ENCODE assay signal across 20 mouse cellular contexts in genomic region chr6:36507946-36508345, GRCm38 (mm10).
A peak's percentile ranks its signal among the peaks of the same experiment; 100 is the strongest.
DNase-seq lines count a peak whose midpoint lies in the region; ATAC-seq and TF ChIP-seq lines count a peak whose summit lies in the region.
"Had no signal": no experiment of that assay in that cellular context is flagged by ENCODE, and none has a peak within 500 bp of the region (broad histone marks: within the 10 kb centered on the region; RNA-seq: fewer than 3 reads in every experiment).

No protein-coding gene starts in this region.

- no peak overlapping the region for H3K4me2 ChIP-seq in hindbrain, embryonic 14.5 days (replicated peaks)
- no peak overlapping the region for H3K4me2 ChIP-seq in hindbrain, embryonic 13.5 days
- H3K4me2 ChIP-seq in heart, postnatal 0 days (ENCODE audit: low read depth, low read length): no peak overlapping the region
- H3K4me2 ChIP-seq: forebrain, embryonic 15.5 days; limb, embryonic 15.5 days; lung, embryonic 15.5 days; midbrain, embryonic 12.5 days; stomach, embryonic 15.5 days had no signal

- no peaks in the 10 kb centered on the region for H3K4me1 ChIP-seq in hindbrain, embryonic 14.5 days (replicated peaks; ENCODE audit: control insufficient read depth, insufficient read depth, low read length)
- H3K4me1 ChIP-seq in hindbrain, embryonic 13.5 days (replicated peaks): no peaks in the 10 kb centered on the region; the same call in none of the 2 replicates
- H3K4me1 ChIP-seq in heart, postnatal 0 days (ENCODE audit: control insufficient read depth, insufficient read depth): peaks cover 19% of the 10 kb centered on the region
- H3K4me1 ChIP-seq in forebrain, embryonic 10.5 days: peaks cover 9% of the 10 kb centered on the region
- H3K4me1 ChIP-seq: forebrain, embryonic 15.5 days; limb, embryonic 15.5 days; midbrain, embryonic 12.5 days had no signal

- no peak overlapping the region for H3K9ac ChIP-seq in hindbrain, embryonic 14.5 days
- H3K9ac ChIP-seq in hindbrain, embryonic 13.5 days: no peak overlapping the region
- H3K9ac ChIP-seq in heart, postnatal 0 days (replicated peaks; ENCODE audit: low read depth, low read length): no peak overlapping the region
- H3K9ac ChIP-seq: forebrain, embryonic 15.5 days; limb, embryonic 15.5 days; lung, embryonic 15.5 days; midbrain, embryonic 12.5 days; stomach, embryonic 15.5 days had no signal

- no peak for TF ChIP-seq CTCF in heart, postnatal 0 days (IDR thresholded peaks at IDR 0.05; ENCODE audit: low read depth)

- TF ChIP-seq EP300 in heart, postnatal 0 days (IDR thresholded peaks at IDR 0.05; ENCODE audit: low read depth): peak; percentile 79

- no peak overlapping the region for H3K4me3 ChIP-seq in hindbrain, embryonic 14.5 days (replicated peaks; ENCODE audit: low read length)
- no peak overlapping the region for H3K4me3 ChIP-seq in hindbrain, embryonic 13.5 days
- no peak overlapping the region for H3K4me3 ChIP-seq in heart, postnatal 0 days (ENCODE audit: low read depth, low read length)
- H3K4me3 ChIP-seq in forebrain, embryonic 10.5 days: no peak overlapping the region
- H3K4me3 ChIP-seq: forebrain, embryonic 15.5 days; limb, embryonic 15.5 days; lung, embryonic 15.5 days; midbrain, embryonic 12.5 days; myocyte; stomach, embryonic 15.5 days had no signal

- H3K27ac ChIP-seq in hindbrain, embryonic 14.5 days: peak overlapping the region; percentile 43; the same call in 1 of the 2 replicates
- no peak overlapping the region for H3K27ac ChIP-seq in hindbrain, embryonic 13.5 days
- peak overlapping the region; percentile 95 for H3K27ac ChIP-seq in heart, postnatal 0 days (ENCODE audit: low read depth)
- no peak overlapping the region for H3K27ac ChIP-seq in forebrain, embryonic 10.5 days
- H3K27ac ChIP-seq: forebrain, embryonic 15.5 days; limb, embryonic 15.5 days; lung, embryonic 15.5 days; midbrain, embryonic 12.5 days; stomach, embryonic 15.5 days had no signal

- H3K9me3 ChIP-seq in hindbrain, embryonic 14.5 days (ENCODE audit: control insufficient read depth, low read length): no peaks in the 10 kb centered on the region
- no peaks in the 10 kb centered on the region for H3K9me3 ChIP-seq in hindbrain, embryonic 13.5 days
- H3K9me3 ChIP-seq in heart, postnatal 0 days (replicated peaks; ENCODE audit: control insufficient read depth, low read length): no peaks in the 10 kb centered on the region
- no peaks in the 10 kb centered on the region for H3K9me3 ChIP-seq in forebrain, embryonic 10.5 days
- H3K9me3 ChIP-seq: forebrain, embryonic 15.5 days; limb, embryonic 15.5 days; lung, embryonic 15.5 days; midbrain, embryonic 12.5 days; stomach, embryonic 15.5 days had no signal

- H3K27me3 ChIP-seq in hindbrain, embryonic 14.5 days (ENCODE audit: control insufficient read depth, insufficient read depth, low read length): no peaks in the 10 kb centered on the region
- H3K27me3 ChIP-seq in hindbrain, embryonic 13.5 days: no peaks in the 10 kb centered on the region
- no peaks in the 10 kb centered on the region for H3K27me3 ChIP-seq in heart, postnatal 0 days (ENCODE audit: control insufficient read depth, insufficient read depth, low read length)
- H3K27me3 ChIP-seq in forebrain, embryonic 10.5 days (ENCODE audit: poor library complexity, severe bottlenecking): no peaks in the 10 kb centered on the region
- H3K27me3 ChIP-seq: forebrain, embryonic 15.5 days; limb, embryonic 15.5 days; lung, embryonic 15.5 days; midbrain, embryonic 12.5 days; stomach, embryonic 15.5 days had no signal

- H3K36me3 ChIP-seq in hindbrain, embryonic 14.5 days (replicated peaks; ENCODE audit: control insufficient read depth, insufficient read depth): no peaks in the 10 kb centered on the region
- H3K36me3 ChIP-seq in hindbrain, embryonic 13.5 days: no peaks in the 10 kb centered on the region
- H3K36me3 ChIP-seq in heart, postnatal 0 days (replicated peaks; ENCODE audit: control insufficient read depth, insufficient read depth, low read length): no peaks in the 10 kb centered on the region
- no peaks in the 10 kb centered on the region for H3K36me3 ChIP-seq in forebrain, embryonic 10.5 days (replicated peaks)
- H3K36me3 ChIP-seq: forebrain, embryonic 15.5 days; limb, embryonic 15.5 days; lung, embryonic 15.5 days; midbrain, embryonic 12.5 days; stomach, embryonic 15.5 days had no signal

- no peak for DNase-seq in hindbrain, embryonic 14.5 days (ENCODE audit: low spot score)
- DNase-seq in right cerebral cortex, adult 18-20 months: peak; percentile 32
- no peak for DNase-seq in right cerebral cortex, postnatal 4 days
- peak; percentile 91 for DNase-seq in heart, postnatal 0 days (ENCODE audit: low spot score)
- no peak for DNase-seq in cerebellum, adult 8-10 months
- no peak for DNase-seq in urinary bladder, postnatal 14 days (ENCODE audit: low spot score)
- DNase-seq in forebrain, embryonic 10.5 days (ENCODE audit: extremely low spot score, low spot score): no peak
- DNase-seq: adrenal gland, postnatal 10 days; B cell, adult 2 months; gastrocnemius, postnatal 14 days; kidney, adult 8-10 months; thymus, postnatal 36 days had no signal

- WGBS in hindbrain, embryonic 14.5 days: 61% methylated on average over 7 of the region's 7 CpGs
- 51% methylated on average over 7 of the region's 7 CpGs for WGBS in hindbrain, embryonic 13.5 days
- WGBS in heart, postnatal 0 days: 7% methylated on average over 7 of the region's 7 CpGs
- WGBS in forebrain, embryonic 10.5 days: 72% methylated on average over 7 of the region's 7 CpGs

- no peak for ATAC-seq in hindbrain, embryonic 14.5 days (ENCODE audit: low FRiP score)
- ATAC-seq in hindbrain, embryonic 13.5 days (ENCODE audit: low FRiP score): no peak
- ATAC-seq in heart, postnatal 0 days (ENCODE audit: insufficient read depth, low read depth): peak; percentile 97
- ATAC-seq: forebrain, embryonic 15.5 days; hindbrain, embryonic 16.5 days had no signal

Comparison
In these comparisons a context has a peak if more than half of its experiments do, and no peak if none do; other contexts are left out.
1. DNase-seq: peak in right cerebral cortex, adult 18-20 months (single experiment) and heart, postnatal 0 days (single experiment); none in hindbrain, embryonic 14.5 days (single experiment), right cerebral cortex, postnatal 4 days (single experiment), cerebellum, adult 8-10 months (single experiment), urinary bladder, postnatal 14 days (single experiment) and forebrain, embryonic 10.5 days (single experiment).
2. H3K27ac ChIP-seq: peak in hindbrain, embryonic 14.5 days (single experiment) and heart, postnatal 0 days (single experiment); none in hindbrain, embryonic 13.5 days (single experiment) and forebrain, embryonic 10.5 days (single experiment).